Mouse (Mus musculus) bone marrow macrophage, adult 2 months (primary cell): Measurements from ENCODE around the gene Tmco2.

Experiments
- CTCF ChIP-seq: IDR thresholded peaks from 2 replicates; pipeline ENCODE4 v1.5.1; 2012; ENCODE audit warnings: low read depth, mild to moderate bottlenecking, low read length, moderate library complexity
- POLR2A ChIP-seq: IDR thresholded peaks from 2 replicates; pipeline ENCODE4 v1.6.1; 2012; ENCODE audit warnings: mild to moderate bottlenecking, low read depth, low read length, borderline replicate concordance

- no peak for TF ChIP-seq POLR2A
- TF ChIP-seq CTCF = no peak
Observed at GRCm38 (mm10) chr4:121084506-121084905, 24.5 kb downstream of the Tmco2 start.
